ENCODE assay signal across 11 mouse cellular contexts in genomic region chr5:72502778-72503177, GRCm38 (mm10). TPM values are rescaled to one million over a fixed set of nuclear protein-coding genes. Genes with fewer than 3 reads are reported as not detected.
A peak's percentile ranks its signal among the peaks of the same experiment; 100 is the strongest.
DNase-seq lines count a peak whose midpoint lies in the region; ATAC-seq and TF ChIP-seq lines count a peak whose summit lies in the region.
"Had no signal": no experiment of that assay in that cellular context is flagged by ENCODE, and none has a peak within 500 bp of the region (broad histone marks: within the 10 kb centered on the region; RNA-seq: fewer than 3 reads in every experiment).

No protein-coding gene starts in this region.

- H3K27ac ChIP-seq in heart, postnatal 0 days (ENCODE audit: low read depth): peak overlapping the region; percentile 86
- H3K27ac ChIP-seq in lung, embryonic 16.5 days (ENCODE audit: low read length): no peak overlapping the region
- H3K27ac ChIP-seq in embryonic facial prominence, embryonic 15.5 days (replicated peaks): no peak overlapping the region
- H3K27ac ChIP-seq in stomach, embryonic 15.5 days: no peak overlapping the region
- H3K27ac ChIP-seq: layer of hippocampus, adult 2 months had no signal

- 0 out of 2 replicates have a peak, but pooled peaks have one; percentile 1 for ATAC-seq in heart, postnatal 0 days (ENCODE audit: insufficient read depth, low read depth)
- no peak for ATAC-seq in lung, embryonic 16.5 days (ENCODE audit: low read depth)
- no peak for ATAC-seq in embryonic facial prominence, embryonic 15.5 days (ENCODE audit: insufficient number of reproducible peaks, low FRiP score, low TSS enrichment, low read depth)
- ATAC-seq in stomach, embryonic 15.5 days (ENCODE audit: insufficient read depth, low FRiP score, low read depth): no peak

- no peaks in the 10 kb centered on the region for H3K27me3 ChIP-seq in heart, postnatal 0 days (ENCODE audit: control insufficient read depth, insufficient read depth, low read length)
- peaks cover 22% of the 10 kb centered on the region for H3K27me3 ChIP-seq in lung, embryonic 16.5 days (ENCODE audit: control insufficient read depth, insufficient read depth, low read depth, low read length)
- H3K27me3 ChIP-seq in embryonic facial prominence, embryonic 15.5 days: peaks cover 36% of the 10 kb centered on the region
- H3K27me3 ChIP-seq in stomach, embryonic 15.5 days (replicated peaks): peaks cover 24% of the 10 kb centered on the region

- peak overlapping the region; percentile 73 for H3K4me2 ChIP-seq in heart, postnatal 0 days (ENCODE audit: low read depth, low read length)
- peak overlapping the region; percentile 70; the same call in 1 of the 2 replicates for H3K4me2 ChIP-seq in lung, embryonic 16.5 days (ENCODE audit: low read depth, low read length)
- H3K4me2 ChIP-seq in embryonic facial prominence, embryonic 15.5 days (replicated peaks): peak overlapping the region; percentile 78; the same call in 1 of the 2 replicates
- H3K4me2 ChIP-seq in stomach, embryonic 15.5 days: peak overlapping the region; percentile 79

- TF ChIP-seq CTCF in heart, postnatal 0 days (IDR thresholded peaks at IDR 0.05; ENCODE audit: low read depth): no peak
- no peak for TF ChIP-seq CTCF in lung, adult 2 months (IDR thresholded peaks at IDR 0.05; ENCODE audit: insufficient read depth, low read length)

- intact Hi-C loops in heart, postnatal 14 days (cut with DNase I): loop anchor here (5.0 kb wide), 2 partner anchors 55 to 90 kb away; no protein-coding TSS in a partner anchor

- no peaks in the 10 kb centered on the region for H3K36me3 ChIP-seq in heart, postnatal 0 days (replicated peaks; ENCODE audit: control insufficient read depth, insufficient read depth, low read length)
- no peaks in the 10 kb centered on the region for H3K36me3 ChIP-seq in lung, embryonic 16.5 days (ENCODE audit: control insufficient read depth, insufficient read depth, low read length)
- no peaks in the 10 kb centered on the region for H3K36me3 ChIP-seq in embryonic facial prominence, embryonic 15.5 days
- H3K36me3 ChIP-seq in stomach, embryonic 15.5 days: no peaks in the 10 kb centered on the region

- H3K9me3 ChIP-seq in heart, postnatal 0 days (replicated peaks; ENCODE audit: control insufficient read depth, low read length): no peaks in the 10 kb centered on the region
- no peaks in the 10 kb centered on the region for H3K9me3 ChIP-seq in lung, embryonic 16.5 days (ENCODE audit: control insufficient read depth, low read length)
- no peaks in the 10 kb centered on the region for H3K9me3 ChIP-seq in embryonic facial prominence, embryonic 15.5 days (replicated peaks)
- H3K9me3 ChIP-seq in stomach, embryonic 15.5 days: no peaks in the 10 kb centered on the region

- no peak for TF ChIP-seq EP300 in heart, postnatal 0 days (IDR thresholded peaks at IDR 0.05; ENCODE audit: low read depth)

- peak; percentile 55 for DNase-seq in heart, postnatal 0 days (ENCODE audit: low spot score)
- DNase-seq in heart, postnatal 14 days: no peak
- no peak for DNase-seq in lung, adult 2 months
- DNase-seq in cerebellum, adult 11-12 months: no peak
- DNase-seq: cerebellum, adult 9-10 months; thymus, postnatal 14 days had no signal

- H3K9ac ChIP-seq in heart, postnatal 0 days (replicated peaks; ENCODE audit: low read depth, low read length): peak overlapping the region; percentile 68
- H3K9ac ChIP-seq in lung, embryonic 16.5 days (ENCODE audit: low read length): no peak overlapping the region
- H3K9ac ChIP-seq in embryonic facial prominence, embryonic 15.5 days: no peak overlapping the region
- H3K9ac ChIP-seq in stomach, embryonic 15.5 days: no peak overlapping the region

- no peak for TF ChIP-seq POLR2A in lung, adult 2 months (IDR thresholded peaks at IDR 0.05; ENCODE audit: borderline replicate concordance, extremely low read depth, low read depth, low read length)

- peaks cover 28% of the 10 kb centered on the region for H3K4me1 ChIP-seq in heart, postnatal 0 days (ENCODE audit: control insufficient read depth, insufficient read depth)
- H3K4me1 ChIP-seq in lung, embryonic 16.5 days (replicated peaks; ENCODE audit: control insufficient read depth, insufficient read depth, low read length): peaks cover 11% of the 10 kb centered on the region
- H3K4me1 ChIP-seq in lung, adult 2 months (ENCODE audit: control insufficient read depth, insufficient read depth, low read length): no peaks in the 10 kb centered on the region
- H3K4me1 ChIP-seq in embryonic facial prominence, embryonic 15.5 days: peaks cover 15% of the 10 kb centered on the region
- peaks cover 16% of the 10 kb centered on the region for H3K4me1 ChIP-seq in stomach, embryonic 15.5 days

- H3K4me3 ChIP-seq in heart, postnatal 0 days (ENCODE audit: low read depth, low read length): peak overlapping the region; percentile 61
- peak overlapping the region; percentile 46 for H3K4me3 ChIP-seq in lung, embryonic 16.5 days (ENCODE audit: low read length)
- H3K4me3 ChIP-seq in lung, adult 2 months (replicated peaks; ENCODE audit: extremely low read depth, low read depth, low read length): no peak overlapping the region
- H3K4me3 ChIP-seq in embryonic facial prominence, embryonic 15.5 days (replicated peaks): peak overlapping the region; percentile 46
- no peak overlapping the region for H3K4me3 ChIP-seq in stomach, embryonic 15.5 days (replicated peaks)
- H3K4me3 ChIP-seq: layer of hippocampus, adult 2 months had no signal

- 30% methylated on average over 8 of the region's 8 CpGs for WGBS in heart, postnatal 0 days
- 45% methylated on average over 8 of the region's 8 CpGs for WGBS in lung, embryonic 16.5 days
- WGBS in lung, adult 2 months: 57% methylated on average over 8 of the region's 8 CpGs
- WGBS in embryonic facial prominence, embryonic 15.5 days: 55% methylated on average over 8 of the region's 8 CpGs
- 67% methylated on average over 8 of the region's 8 CpGs for WGBS in stomach, embryonic 15.5 days

RNA-seq across cellular contexts. Expression of gene Corin, which starts 1.5 kb away (rescaled TPM):
- 64.5 and 102 TPM in 2 replicates for total RNA-seq in heart, postnatal 0 days (2014; rRNA removed; ENCODE audit: low replicate concordance)
- polyA plus RNA-seq in heart, postnatal 0 days (2015; fragmentation: Nextera tagmentation; extraction: Ambion mirVana): 36.1 and 36.8 TPM in 2 replicates
- 100 to 1,000 TPM in 1 of 2 experiments, 10 to 100 TPM in 1; 99.7 to 132 TPM for total RNA-seq in heart, postnatal 14 days (2021)
- 2.0 and 2.4 TPM in 2 replicates for polyA plus RNA-seq in lung, embryonic 16.5 days (2015; fragmentation: Nextera tagmentation; extraction: Ambion mirVana)
- polyA plus RNA-seq in lung, adult 2 months (2012; rRNA removed): 0.61 and 1.2 TPM in 2 replicates
- polyA plus RNA-seq in embryonic facial prominence, embryonic 15.5 days (2015; fragmentation: Nextera tagmentation; extraction: Ambion mirVana): 4.3 and 4.4 TPM in 2 replicates
- 0.90 and 1.1 TPM in 2 replicates for polyA plus RNA-seq in stomach, embryonic 15.5 days (2015; fragmentation: Nextera tagmentation; extraction: Ambion mirVana)
- total RNA-seq: hematopoietic stem cell, adult 5-6 weeks had no signal

RNA-seq across cellular contexts. Expression of gene Nfxl1, which starts 56.7 kb away (rescaled TPM):
- 6.3 and 8.4 TPM in 2 replicates for total RNA-seq in heart, postnatal 0 days (2014; rRNA removed; ENCODE audit: low replicate concordance)
- polyA plus RNA-seq in heart, postnatal 0 days (2015; fragmentation: Nextera tagmentation; extraction: Ambion mirVana): 4.3 and 4.9 TPM in 2 replicates
- total RNA-seq in heart, postnatal 14 days (2021): 1 to 10 TPM; 6.0 to 6.7 TPM
- 12.8 and 15.9 TPM in 2 replicates for polyA plus RNA-seq in lung, embryonic 16.5 days (2015; fragmentation: Nextera tagmentation; extraction: Ambion mirVana)
- 4.6 and 6.3 TPM in 2 replicates for polyA plus RNA-seq in lung, adult 2 months (2012; rRNA removed)
- polyA plus RNA-seq in embryonic facial prominence, embryonic 15.5 days (2015; fragmentation: Nextera tagmentation; extraction: Ambion mirVana): 16.8 and 19.4 TPM in 2 replicates
- 18.1 and 18.5 TPM in 2 replicates for polyA plus RNA-seq in stomach, embryonic 15.5 days (2015; fragmentation: Nextera tagmentation; extraction: Ambion mirVana)

Comparison
In these comparisons a context has a peak if more than half of its experiments do, and no peak if none do; other contexts are left out.
1. H3K4me3 ChIP-seq: peak in heart, postnatal 0 days (single experiment), lung, embryonic 16.5 days (single experiment) and embryonic facial prominence, embryonic 15.5 days (single experiment); none in lung, adult 2 months (single experiment) and stomach, embryonic 15.5 days (single experiment).
2. Peak in every context shown above with its lines, with median percentiles within 50 percentile points of each other: H3K4me2 ChIP-seq.